Mouse (Mus musculus): ENCODE data around the gene Tmem255a. TPM values are rescaled to one million over a fixed set of nuclear protein-coding genes. Genes with fewer than 3 reads are reported as not detected.

Tmem255a gene
- total RNA-seq, 2 experiments from 2014 or later, result 14.1 to 21.1 TPM

- DNase-seq, result no peak
These were observed 86.2 kb downstream of the Tmem255a start for GRCm38 (mm10) chrX:38166064-38166463.

- DNase-seq, result no peak
These were observed 86.9 kb downstream of the Tmem255a start for GRCm38 (mm10) chrX:38165315-38165714.

GRCm38 (mm10) chrX:38159097-38159496, 93.1 kb downstream of the Tmem255a start:
- no peak for DNase-seq

Small RNAs within 50 kb of the gene (microRNA-seq; reads per million reads assigned to microRNA genes)
- gene Mir3110, result not detected

Other genes starting within 250 kb of the Tmem255a start
- not detected for gene Btg1-ps1, start 233.6 kb downstream of the Tmem255a start, total RNA-seq (2021)
- gene Btg1-ps2, start 209.3 kb downstream of the Tmem255a start, total RNA-seq (2021), result not detected
- not detected for gene Rhox10, start 186.0 kb downstream of the Tmem255a start, total RNA-seq (2021)
- gene Rhox11, start 167.3 kb downstream of the Tmem255a start, total RNA-seq (2021), result not detected
- not detected for gene Rhox12, start 141.5 kb downstream of the Tmem255a start, total RNA-seq (2021)
- gene Rhox13, start 131.2 kb downstream of the Tmem255a start, total RNA-seq (2021), result not detected
- 10 to 100 TPM; 23.7 to 25.9 TPM for gene Zbtb33, start 62.6 kb downstream of the Tmem255a start, total RNA-seq (2021)
- gene Atp1b4, start 63.7 kb upstream of the Tmem255a start, total RNA-seq (2021), result 10 to 100 TPM in 1 of 2 experiments, 1 to 10 TPM in 1; 4.5 to 43.1 TPM
- gene Lamp2, start 204.0 kb upstream of the Tmem255a start, total RNA-seq (2021), result 100 to 1,000 TPM; 166 to 197 TPM

Measured in adrenal gland, postnatal 10 days (tissue).